In the genomic region with DNA sequence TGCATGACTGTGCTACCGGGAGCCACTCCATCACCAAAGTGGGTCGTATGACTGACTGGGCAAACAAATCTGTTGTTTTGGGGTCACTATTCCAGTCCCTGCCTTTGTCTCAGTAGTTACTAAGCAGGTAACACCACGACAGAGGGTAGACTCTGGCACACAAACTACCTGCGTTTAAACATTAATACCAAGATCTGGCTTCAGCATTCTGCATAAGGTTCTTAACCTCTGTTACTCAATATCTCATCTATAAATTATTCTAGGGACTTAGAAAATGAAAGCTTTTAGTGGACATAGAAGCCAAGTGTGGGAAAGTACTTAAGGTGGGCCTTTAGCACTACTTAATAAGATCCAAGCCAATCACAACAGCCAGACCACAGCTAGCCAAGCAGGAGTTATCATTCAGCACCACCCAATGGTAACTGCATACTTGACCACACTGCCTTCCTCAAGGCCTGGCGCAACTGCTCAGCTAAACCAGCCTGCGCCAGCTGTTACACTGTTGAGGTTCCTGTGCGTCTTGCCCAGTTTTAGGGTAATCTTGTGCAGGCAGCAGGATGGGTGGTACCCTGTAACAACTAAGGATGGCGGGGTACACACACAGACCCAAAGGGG, we compare ENCODE assay signal across 16 mouse cellular contexts. TPM values are rescaled to one million over a fixed set of nuclear protein-coding genes. Genes with fewer than 3 reads are reported as not detected.
DNase-seq lines count a peak whose midpoint lies in the region; ATAC-seq and TF ChIP-seq lines count a peak whose summit lies in the region.
"Had no signal": no experiment of that assay in that cellular context is flagged by ENCODE, and none has a peak within 500 bp of the region (broad histone marks: within the 10 kb centered on the region; RNA-seq: fewer than 3 reads in every experiment).

No protein-coding gene starts in this region.

- TF ChIP-seq POLR2A in liver, adult 2 months (IDR thresholded peaks at IDR 0.05; ENCODE audit: extremely low read depth, insufficient read depth, low read length), result no peak

- no peaks in the 10 kb centered on the region for H3K9me3 ChIP-seq in forebrain, embryonic 14.5 days (replicated peaks; ENCODE audit: control insufficient read depth, low read length)
- no peaks in the 10 kb centered on the region for H3K9me3 ChIP-seq in forebrain, embryonic 13.5 days (replicated peaks)
- no peaks in the 10 kb centered on the region for H3K9me3 ChIP-seq in liver, postnatal 0 days (ENCODE audit: low read length)
- H3K9me3 ChIP-seq: hindbrain, embryonic 15.5 days; limb, embryonic 12.5 days had no signal

- peaks cover 30% of the 10 kb centered on the region for H3K79me2 ChIP-seq in liver, adult 2 months (ENCODE audit: control insufficient read depth, insufficient read depth, low read length)

- no peak overlapping the region for H3K27ac ChIP-seq in forebrain, embryonic 14.5 days (ENCODE audit: low read depth, low read length)
- no peak overlapping the region for H3K27ac ChIP-seq in forebrain, embryonic 13.5 days
- 0 out of 2 replicates have a peak overlapping the region, but pooled peaks have one; percentile 5 for H3K27ac ChIP-seq in liver, adult 2 months (replicated peaks; ENCODE audit: insufficient read depth, low read depth, low read length)
- no peak overlapping the region for H3K27ac ChIP-seq in liver, postnatal 0 days (ENCODE audit: low read depth)
- H3K27ac ChIP-seq: hindbrain, embryonic 15.5 days; limb, embryonic 12.5 days had no signal

- WGBS in forebrain, embryonic 14.5 days, result 61% methylated on average over 8 of the region's 8 CpGs
- 62% methylated on average over 8 of the region's 8 CpGs for WGBS in forebrain, embryonic 13.5 days
- WGBS in liver, adult 2 months, result 35% methylated on average over 8 of the region's 8 CpGs
- 68% methylated on average over 8 of the region's 8 CpGs for WGBS in liver, postnatal 0 days (ENCODE audit: insufficient replicate concordance)

- H3K9ac ChIP-seq in forebrain, embryonic 14.5 days (ENCODE audit: low read length), result no peak overlapping the region
- H3K9ac ChIP-seq in forebrain, embryonic 13.5 days, result no peak overlapping the region
- H3K9ac ChIP-seq in liver, adult 2 months (ENCODE audit: low read depth, low read length), result no peak overlapping the region
- H3K9ac ChIP-seq in liver, postnatal 0 days (replicated peaks), result no peak overlapping the region
- H3K9ac ChIP-seq: hindbrain, embryonic 15.5 days; limb, embryonic 12.5 days had no signal

- no peak overlapping the region for H3K4me2 ChIP-seq in forebrain, embryonic 14.5 days (ENCODE audit: low read length)
- no peak overlapping the region for H3K4me2 ChIP-seq in forebrain, embryonic 13.5 days
- no peak overlapping the region for H3K4me2 ChIP-seq in liver, postnatal 0 days (ENCODE audit: low read depth, low read length)
- H3K4me2 ChIP-seq: hindbrain, embryonic 15.5 days; limb, embryonic 12.5 days had no signal

- peak; percentile 27; the same call in 1 of the 2 replicates for ATAC-seq in forebrain, embryonic 14.5 days
- ATAC-seq in forebrain, embryonic 13.5 days, result no peak
- no peak for ATAC-seq in liver, postnatal 0 days
- ATAC-seq: midbrain, embryonic 16.5 days had no signal

- H3K27me3 ChIP-seq in forebrain, embryonic 14.5 days (replicated peaks; ENCODE audit: control insufficient read depth, insufficient read depth, low read length), result no peaks in the 10 kb centered on the region
- H3K27me3 ChIP-seq in forebrain, embryonic 13.5 days, result no peaks in the 10 kb centered on the region
- no peaks in the 10 kb centered on the region for H3K27me3 ChIP-seq in liver, adult 2 months (ENCODE audit: control insufficient read depth, insufficient read depth, low read length)
- H3K27me3 ChIP-seq in liver, postnatal 0 days (ENCODE audit: insufficient read depth, low read length), result no peaks in the 10 kb centered on the region
- H3K27me3 ChIP-seq: CH12.LX; hindbrain, embryonic 15.5 days; limb, embryonic 12.5 days had no signal

- TF ChIP-seq CTCF in liver, adult 2 months (IDR thresholded peaks at IDR 0.05; ENCODE audit: low read depth, low read length), result no peak
- TF ChIP-seq CTCF in liver, postnatal 0 days (IDR thresholded peaks at IDR 0.05; ENCODE audit: low read depth), result no peak

- no peak for DNase-seq in forebrain, embryonic 14.5 days (ENCODE audit: low spot score)
- peak; percentile 81 for DNase-seq in liver, adult 2 months (ENCODE audit: extremely low read depth, low read depth, low spot score)
- DNase-seq in liver, postnatal 0 days, result no peak
- DNase-seq in kidney, adult 8-10 months, result peak; percentile 48 to 66
- peak; percentile 44 to 72 for DNase-seq in kidney, postnatal 25 days
- no peak for DNase-seq in layer of hippocampus, adult 8-10 months (ENCODE audit: low spot score in 2 of 2)
- no peak for DNase-seq in spleen, adult 12 weeks (ENCODE audit: low spot score)
- DNase-seq: cerebellum, adult 11-12 months; cerebellum, postnatal 36 days; gastrocnemius, postnatal 14 days had no signal

- no peaks in the 10 kb centered on the region for H3K36me3 ChIP-seq in forebrain, embryonic 14.5 days (ENCODE audit: control insufficient read depth, insufficient read depth, low read length)
- no peaks in the 10 kb centered on the region for H3K36me3 ChIP-seq in forebrain, embryonic 13.5 days (ENCODE audit: poor library complexity, severe bottlenecking)
- no peaks in the 10 kb centered on the region for H3K36me3 ChIP-seq in liver, adult 2 months (ENCODE audit: control insufficient read depth, insufficient read depth, low read length)
- no peaks in the 10 kb centered on the region for H3K36me3 ChIP-seq in liver, postnatal 0 days (replicated peaks; ENCODE audit: insufficient read depth, low read length)
- H3K36me3 ChIP-seq: hindbrain, embryonic 15.5 days had no signal

- TF ChIP-seq EP300 in liver, postnatal 0 days (IDR thresholded peaks at IDR 0.05; ENCODE audit: low read depth), result no peak

- H3K4me3 ChIP-seq in forebrain, embryonic 14.5 days (ENCODE audit: low read depth, low read length), result no peak overlapping the region
- no peak overlapping the region for H3K4me3 ChIP-seq in forebrain, embryonic 13.5 days
- no peak overlapping the region for H3K4me3 ChIP-seq in liver, adult 2 months (ENCODE audit: insufficient read depth, low read depth, low read length)
- H3K4me3 ChIP-seq in liver, postnatal 0 days (ENCODE audit: low read depth, low read length), result no peak overlapping the region
- H3K4me3 ChIP-seq: erythroblast, embryonic 14.5 days; hindbrain, embryonic 15.5 days; limb, embryonic 12.5 days had no signal

- H3K4me1 ChIP-seq in forebrain, embryonic 14.5 days (ENCODE audit: control insufficient read depth, insufficient read depth, low read length), result peaks cover 35% of the 10 kb centered on the region
- H3K4me1 ChIP-seq in forebrain, embryonic 13.5 days, result peaks cover 57% of the 10 kb centered on the region
- peaks cover 28% of the 10 kb centered on the region for H3K4me1 ChIP-seq in liver, adult 2 months (ENCODE audit: control insufficient read depth, insufficient read depth, low read length)
- no peaks in the 10 kb centered on the region; the same call in 1 of the 2 replicates for H3K4me1 ChIP-seq in liver, postnatal 0 days (ENCODE audit: insufficient read depth)

RNA-seq across cellular contexts. Expression of a gene that starts 23.8 kb away (rescaled TPM):
- polyA plus RNA-seq in forebrain, embryonic 14.5 days (2014; fragmentation: Nextera tagmentation; extraction: Ambion mirVana), result 17.8 and 20.8 TPM in 2 replicates
- 22.3 and 22.6 TPM in 2 replicates for polyA plus RNA-seq in forebrain, embryonic 13.5 days (2015; fragmentation: Nextera tagmentation; extraction: Ambion mirVana)
- 16.3 and 18.7 TPM in 2 replicates for total RNA-seq in liver, adult 2 months (2014; rRNA removed)
- polyA plus RNA-seq in liver, adult 2 months (2012; rRNA removed), result 33.3 and 54.3 TPM in 2 replicates
- polyA plus RNA-seq in liver, postnatal 0 days (2015; fragmentation: Nextera tagmentation; extraction: Ambion mirVana), result 2.3 and 2.7 TPM in 2 replicates
- total RNA-seq in layer of hippocampus, adult 8-10 months (2022), result 10 to 100 TPM; 17.4 to 28.1 (median 20.3) TPM
- total RNA-seq: CH12.LX had no signal

Comparison
In these comparisons a context has a peak if more than half of its experiments do, and no peak if none do; other contexts are left out.
1. DNase-seq: peak in liver, adult 2 months (single experiment), kidney, adult 8-10 months (2 of 2) and kidney, postnatal 25 days (2 of 2); none in forebrain, embryonic 14.5 days (single experiment), liver, postnatal 0 days (single experiment), layer of hippocampus, adult 8-10 months (0 of 2) and spleen, adult 12 weeks (single experiment).